Mouse (Mus musculus): Measurements from ENCODE around the gene Parp2. TPM values are rescaled to one million over a fixed set of nuclear protein-coding genes. Genes with fewer than 3 reads are reported as not detected.

Parp2 gene
- 93.7 and 103 TPM in 2 replicates for polyA plus RNA-seq (2012; rRNA removed)

DNA sequence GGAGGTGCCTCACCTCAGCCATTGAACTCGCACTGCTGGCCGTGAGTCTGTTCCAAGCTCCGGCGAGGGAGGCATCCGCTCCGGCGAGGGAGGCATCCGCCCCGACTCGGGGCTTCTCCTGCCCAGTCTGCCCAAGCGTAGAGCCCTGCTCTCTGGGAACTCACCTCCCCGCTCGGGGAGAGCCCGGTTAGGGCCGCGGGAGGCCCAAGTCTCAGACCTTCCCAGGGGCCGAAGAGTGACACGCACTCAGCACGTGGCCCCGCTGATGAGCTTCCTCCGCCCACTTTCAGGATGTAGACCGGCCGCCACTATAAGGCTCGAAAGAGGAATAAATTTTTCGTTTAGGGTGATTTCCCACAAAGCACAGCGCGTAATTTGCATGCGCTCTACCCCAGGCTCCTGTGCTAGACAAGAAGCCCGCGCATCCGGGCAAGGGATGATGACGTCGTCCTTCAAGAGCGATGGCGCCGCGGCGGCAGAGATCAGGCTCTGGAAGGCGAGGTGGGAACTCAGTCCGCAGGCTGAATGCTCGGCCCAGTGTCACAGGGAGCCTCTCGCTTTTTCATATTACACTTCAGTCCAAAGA is at the start of gene Parp2, which contains the start of gene Ccnb1ip1:
Gene Parp2, plus strand, starts transcription at position 355 of the 586 bp plus-strand sequence.
Gene Ccnb1ip1, minus strand, starts transcription at position 246 of the 586 bp plus-strand sequence.

DNA sequence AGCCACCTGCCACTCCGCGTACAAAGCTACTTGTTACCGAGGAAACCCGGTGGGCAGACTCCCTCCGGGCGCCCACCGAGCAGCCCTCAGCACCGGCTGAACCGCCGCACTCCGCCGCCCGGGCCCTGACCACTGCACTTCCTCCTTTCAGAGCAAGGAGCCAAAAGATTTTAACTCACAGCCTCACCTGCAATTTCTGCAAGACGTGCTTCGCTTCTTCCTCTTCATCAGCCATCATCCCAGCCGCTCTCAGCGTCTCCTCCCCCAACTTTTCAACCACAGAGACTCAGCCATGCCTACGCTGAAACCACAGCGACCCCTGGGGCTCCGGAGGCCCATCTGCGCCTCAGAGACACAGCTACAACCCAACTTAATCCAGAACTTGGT is 22.4 kb upstream of the Parp2 start, which contains the start of gene Ttc5:
Gene Ttc5, minus strand, starts transcription at position 269 of the 387 bp plus-strand sequence.

DNA sequence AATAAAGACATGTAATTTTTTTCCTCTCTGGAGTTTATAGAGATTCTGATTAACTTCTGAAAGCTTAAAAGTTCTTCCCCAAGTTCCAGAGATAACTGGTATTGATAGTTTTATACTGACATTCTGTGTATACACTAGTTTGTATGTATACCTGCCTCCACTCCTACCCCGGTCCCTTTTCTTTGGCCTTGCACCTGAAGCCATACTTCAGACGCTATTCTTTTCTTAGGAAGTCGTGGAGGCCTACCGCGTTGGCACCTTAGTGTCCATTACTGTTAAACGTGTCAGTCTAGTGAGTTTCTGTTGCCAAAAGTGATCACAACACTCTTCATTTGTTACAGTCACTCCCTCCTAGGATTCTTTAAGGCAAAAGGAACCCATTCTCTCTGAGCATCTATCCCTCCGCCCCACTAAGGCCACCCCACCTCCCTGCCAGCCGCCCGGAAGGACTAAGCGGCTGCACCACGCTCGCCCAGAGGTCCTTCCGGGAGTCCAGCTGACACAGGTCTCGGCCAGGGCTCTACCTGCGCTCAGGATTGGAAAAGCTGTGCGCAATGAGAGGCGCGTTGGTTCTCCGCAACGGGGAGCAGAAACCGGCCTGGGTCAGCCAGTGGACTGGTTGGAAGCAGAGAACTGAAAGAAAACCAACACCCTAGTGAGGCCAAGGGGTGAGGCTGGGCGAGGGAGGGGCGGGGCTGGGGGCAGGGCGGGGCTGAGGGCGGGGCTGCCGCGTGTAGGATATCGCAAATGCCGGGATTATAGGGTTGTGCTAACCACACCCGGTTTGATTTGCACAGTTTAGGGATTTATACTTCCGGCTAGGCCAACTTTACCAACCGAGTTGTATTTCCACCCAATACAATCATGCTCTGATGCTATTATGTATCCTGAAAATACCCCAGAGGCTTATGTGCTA is 62.5 kb downstream of the Parp2 start, which contains the start of gene Tep1:
Gene Tep1, minus strand, starts transcription at position 672 of the 916 bp plus-strand sequence.

Other genes with a start within 250 kb of the Parp2 start
- gene Olfr744, start 193.0 kb upstream of the Parp2 start, polyA plus RNA-seq (2012; rRNA removed): not detected in 2 replicates
- gene Olfr745, start 168.5 kb upstream of the Parp2 start, polyA plus RNA-seq (2012; rRNA removed): not detected in 2 replicates
- gene Olfr746, start 160.8 kb upstream of the Parp2 start, polyA plus RNA-seq (2012; rRNA removed): not detected in 2 replicates
- not detected in 2 replicates for gene Olfr747, start 114.6 kb upstream of the Parp2 start, polyA plus RNA-seq (2012; rRNA removed)
- gene Olfr748, start 100.5 kb upstream of the Parp2 start, polyA plus RNA-seq (2012; rRNA removed): not detected in 2 replicates
- gene Olfr749, start 62.7 kb upstream of the Parp2 start, polyA plus RNA-seq (2012; rRNA removed): not detected in 2 replicates
- 98.5 and 117 TPM in 2 replicates for gene Ttc5, start 22.3 kb upstream of the Parp2 start, polyA plus RNA-seq (2012; rRNA removed)
- 0.17 TPM in 1 of 2 replicates, not detected in the other for gene Ccnb1ip1, start 109 bp upstream of the Parp2 start, polyA plus RNA-seq (2012; rRNA removed)
- 8.0 and 11.4 TPM in 2 replicates for gene Tep1, start 62.7 kb downstream of the Parp2 start, polyA plus RNA-seq (2012; rRNA removed)
- gene Klhl33, start 89.7 kb downstream of the Parp2 start, polyA plus RNA-seq (2012; rRNA removed): 0.26 and 0.34 TPM in 2 replicates
- 116 and 147 TPM in 2 replicates for gene Osgep, start 117.1 kb downstream of the Parp2 start, polyA plus RNA-seq (2012; rRNA removed)
- 251 and 280 TPM in 2 replicates for gene Apex1, start 117.1 kb downstream of the Parp2 start, polyA plus RNA-seq (2012; rRNA removed)
- gene Pip4p1, start 123.0 kb downstream of the Parp2 start, polyA plus RNA-seq (2012; rRNA removed): 82.2 and 83.3 TPM in 2 replicates
- 56.1 and 57.4 TPM in 2 replicates for gene Pnp, start 123.2 kb downstream of the Parp2 start, polyA plus RNA-seq (2012; rRNA removed)
- 55.7 and 88.9 TPM in 2 replicates for gene Gm49342, start 136.7 kb downstream of the Parp2 start, polyA plus RNA-seq (2012; rRNA removed)
- 0.55 and 0.57 TPM in 2 replicates for gene Pnp2, start 148.2 kb downstream of the Parp2 start, polyA plus RNA-seq (2012; rRNA removed)
- gene Rnase10, start 199.9 kb downstream of the Parp2 start, polyA plus RNA-seq (2012; rRNA removed): 0.04 TPM in 1 of 2 replicates, not detected in the other
- gene Rnase9, start 234.0 kb downstream of the Parp2 start, polyA plus RNA-seq (2012; rRNA removed): not detected in 2 replicates
- gene Rnase11, start 242.3 kb downstream of the Parp2 start, polyA plus RNA-seq (2012; rRNA removed): not detected in 2 replicates
- 0.14 and 0.47 TPM in 2 replicates for gene Rnase12, start 249.8 kb downstream of the Parp2 start, polyA plus RNA-seq (2012; rRNA removed)